Mouse (Mus musculus) testis, adult 2 months (tissue): ENCODE results near the gene Mrpl20.

Experiments used
- CTCF ChIP-seq: fragments of 200-500 bp; IDR thresholded peaks from 2 replicates; pipeline ENCODE4 v1.5.1; 2012; ENCODE audit warnings: low read depth, mild to moderate bottlenecking, inconsistent platforms, low read length, moderate library complexity; ENCODE audit not compliant: control insufficient read depth, insufficient read depth, insufficient replicate concordance
- POLR2A ChIP-seq: fragments of 200-500 bp; IDR thresholded peaks from 2 replicates; pipeline ENCODE4 v1.6.1; 2012; ENCODE audit warnings: low read depth, mild to moderate bottlenecking, inconsistent platforms, low read length, moderate library complexity; ENCODE audit not compliant: control insufficient read depth

GRCm38 (mm10) chr4:155783486-155784080 lies 19.1 kb upstream of the Mrpl20 start:
- no peak for TF ChIP-seq POLR2A
- TF ChIP-seq CTCF, result no peak
